Mouse (Mus musculus) C3H10T1/2 (cell line): Measurements from ENCODE around the gene Slc35d2. TPM values are rescaled to one million over a fixed set of nuclear protein-coding genes. Genes with fewer than 3 reads are reported as not detected.

ENCODE experiments used
- polyA plus RNA-seq, 2 experiments: library from polyadenylated mRNA; unstranded; fragments of >200 nt; fragmentation: generic; extraction: Trizol; gene quantifications; one replicate each; pipeline ENCODE4 v1.2.1; 2012; ENCODE audit warnings: missing spikeins in 2 of 2

Gene Slc35d2
- polyA plus RNA-seq: 1 to 10 TPM in 1 of 2 experiments, under 1 TPM in 1; 0.35 to 2.6 TPM

GRCm38 (mm10) chr13:64128858-64129615, at the start of gene Slc35d2:
Gene Slc35d2 (minus strand): TSS chr13:64129368.

GRCm38 (mm10) chr13:64161548-64161915, 32.4 kb upstream of the Slc35d2 start, which contains the start of gene Habp4:
Gene Habp4 (plus strand): TSS chr13:64161824.

GRCm38 (mm10) chr13:64153083-64153682, 24.0 kb upstream of the Slc35d2 start, which contains the start of gene Zfp367:
Gene Zfp367 (minus strand): TSS chr13:64153202.

GRCm38 (mm10) chr13:64089130-64089529, 40.0 kb downstream of the Slc35d2 start, which contains the start of gene Hsd17b3:
Gene Hsd17b3 (minus strand): TSS chr13:64089230.

Other genes with a start within 250 kb of the Slc35d2 start
- gene Hsd17b3, start 40.1 kb downstream of the Slc35d2 start, polyA plus RNA-seq: not detected
- 1 to 10 TPM in 1 of 2 experiments, under 1 TPM in 1; 0.51 to 1.2 TPM for gene Zfp367, start 23.8 kb upstream of the Slc35d2 start, polyA plus RNA-seq
- 10 to 100 TPM in 1 of 2 experiments, 1 to 10 TPM in 1; 6.8 to 21.2 TPM for gene Habp4, start 32.5 kb upstream of the Slc35d2 start, polyA plus RNA-seq
- 1 to 10 TPM in 1 of 2 experiments, under 1 TPM in 1; 0.41 to 2.3 TPM for gene Cdc14b, start 145.9 kb upstream of the Slc35d2 start, polyA plus RNA-seq
- 1 to 10 TPM; 2.6 to 7.8 TPM for gene Aaed1, start 183.3 kb upstream of the Slc35d2 start, polyA plus RNA-seq
- gene Ctsl, start 241.5 kb upstream of the Slc35d2 start, polyA plus RNA-seq: 100 to 1,000 TPM in 1 of 2 experiments, 10 to 100 TPM in 1; 82.2 to 177 TPM